ENCODE assay signal across 17 mouse cellular contexts in the genomic region with DNA sequence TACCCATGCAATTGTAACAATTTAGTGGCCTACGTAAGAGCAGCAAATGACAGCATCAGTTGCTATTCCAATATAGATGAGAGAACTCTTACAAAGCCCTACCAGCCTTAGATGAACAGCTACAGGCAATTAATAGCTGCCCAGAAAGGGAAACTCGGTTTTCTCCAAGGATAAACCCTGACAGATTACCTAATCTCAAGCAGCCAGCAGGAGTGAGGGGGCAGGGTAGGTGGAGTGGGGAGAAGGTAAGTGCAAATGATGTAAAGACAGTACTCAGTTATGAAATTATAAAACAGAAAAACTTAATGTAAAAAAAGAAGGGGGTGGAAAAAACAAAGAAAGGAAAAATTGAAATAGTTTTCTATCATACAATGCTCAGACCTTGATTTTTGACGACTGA.
"Had no signal": no experiment of that assay in that cellular context is flagged by ENCODE, and none has a peak within 500 bp of the region (broad histone marks: within the 10 kb centered on the region; RNA-seq: fewer than 3 reads in every experiment).

No protein-coding gene starts in this region.

- H3K27me3 ChIP-seq: liver, embryonic 13.5 days; midbrain, embryonic 13.5 days; neural tube, embryonic 13.5 days had no signal

- H3K36me3 ChIP-seq: liver, embryonic 13.5 days; neural tube, embryonic 13.5 days had no signal

- DNase-seq: kidney, adult 18-20 months; kidney, adult 9 months; kidney, postnatal 14 days; kidney, postnatal 4 days; layer of hippocampus, postnatal 36 days; liver, embryonic 13.5 days; lung, adult 2 months; lung, postnatal 14 days; lung, postnatal 4 days; retina, postnatal 1 day; thymus, adult 18-20 months; thymus, postnatal 36 days had no signal

- H3K27ac ChIP-seq: liver, embryonic 13.5 days; midbrain, embryonic 13.5 days; neural tube, embryonic 13.5 days had no signal

- H3K4me1 ChIP-seq: liver, embryonic 13.5 days; midbrain, embryonic 13.5 days; neural tube, embryonic 13.5 days had no signal

- H3K9ac ChIP-seq: liver, embryonic 13.5 days; midbrain, embryonic 13.5 days; neural tube, embryonic 13.5 days had no signal

- ATAC-seq: intestine, embryonic 16.5 days; midbrain, embryonic 13.5 days; midbrain, embryonic 16.5 days had no signal

- H3K4me3 ChIP-seq: liver, embryonic 13.5 days; midbrain, embryonic 13.5 days; myocyte; neural tube, embryonic 13.5 days had no signal

- H3K9me3 ChIP-seq: liver, embryonic 13.5 days; midbrain, embryonic 13.5 days; neural tube, embryonic 13.5 days had no signal
